8 mouse cellular contexts compared by ENCODE assay signal in genomic region chr9:108342301-108342831, GRCm38 (mm10). TPM values are rescaled to one million over a fixed set of nuclear protein-coding genes. Genes with fewer than 3 reads are reported as not detected.
DNase-seq lines count a peak whose midpoint lies in the region; ATAC-seq and TF ChIP-seq lines count a peak whose summit lies in the region.

No protein-coding gene starts in this region.

- intact Hi-C loops in heart, postnatal 10 days (cut with DNase I): no loop called here

- TF ChIP-seq POLR2A in bone marrow, adult 2 months (IDR thresholded peaks at IDR 0.05; ENCODE audit: borderline replicate concordance, control insufficient read depth, low read depth, low read length): no peak
- TF ChIP-seq POLR2A in myocyte (IDR thresholded peaks at IDR 0.05; ENCODE audit: insufficient read length, low read depth): no peak

- peak overlapping the region; percentile 98; the same call in 1 of the 2 replicates for H3K27ac ChIP-seq in heart, embryonic 11.5 days (ENCODE audit: low read depth, low read length)
- H3K27ac ChIP-seq in bone marrow, adult 2 months (ENCODE audit: control insufficient read depth, insufficient read depth, low read depth, low read length, poor library complexity): peak overlapping the region; percentile 96

- no peak for DNase-seq in heart, postnatal 10 days
- DNase-seq in kidney, postnatal 14 days: peak; percentile 75
- DNase-seq in right cerebral cortex, postnatal 10 days (ENCODE audit: low spot score in 2 of 2): no peak
- DNase-seq in right cerebral cortex, postnatal 25 days: no peak
- DNase-seq in testis, postnatal 10 days (ENCODE audit: low spot score): no peak

- no peak overlapping the region for H3K9ac ChIP-seq in heart, embryonic 11.5 days (ENCODE audit: low read depth, low read length)

- H3K4me2 ChIP-seq in heart, embryonic 11.5 days: no peak overlapping the region
- peak overlapping the region; percentile 94 for H3K4me2 ChIP-seq in myocyte (ENCODE audit: low read depth)

- TF ChIP-seq CTCF in bone marrow, adult 2 months (IDR thresholded peaks at IDR 0.05; ENCODE audit: control insufficient read depth, insufficient read depth, low read length): no peak

- no peaks in the 10 kb centered on the region for H3K27me3 ChIP-seq in heart, embryonic 11.5 days (ENCODE audit: control insufficient read depth, insufficient read depth, low read length)
- no peaks in the 10 kb centered on the region for H3K27me3 ChIP-seq in myocyte (ENCODE audit: control insufficient read depth, insufficient read depth, insufficient read length)

- WGBS in heart, embryonic 11.5 days (ENCODE audit: insufficient replicate concordance): 50% methylated on average over 5 of the region's 5 CpGs
- WGBS in bone marrow, adult 2 months: 1% methylated on average over 5 of the region's 5 CpGs

- H3K4me1 ChIP-seq in heart, embryonic 11.5 days (ENCODE audit: control insufficient read depth, insufficient read depth, low read length): peaks cover 26% of the 10 kb centered on the region
- peaks cover 7% of the 10 kb centered on the region for H3K4me1 ChIP-seq in bone marrow, adult 2 months (ENCODE audit: control insufficient read depth, insufficient read depth, low read length)

- H3K36me3 ChIP-seq in heart, embryonic 11.5 days (ENCODE audit: control insufficient read depth, insufficient read depth, low read length): no peaks in the 10 kb centered on the region; the same call in 1 of the 2 replicates
- no peaks in the 10 kb centered on the region for H3K36me3 ChIP-seq in myocyte (ENCODE audit: control insufficient read depth, insufficient read depth)

- H3K79me2 ChIP-seq in myocyte (ENCODE audit: control insufficient read depth, insufficient read depth): peaks cover 12% of the 10 kb centered on the region

- H3K9me3 ChIP-seq in heart, embryonic 11.5 days (replicated peaks; ENCODE audit: control insufficient read depth, low read length): no peaks in the 10 kb centered on the region

- H3ac ChIP-seq in myocyte (ENCODE audit: control insufficient read depth, insufficient read length): no peak overlapping the region

- no peak overlapping the region for H3K4me3 ChIP-seq in heart, embryonic 11.5 days (ENCODE audit: low read depth, low read length)
- H3K4me3 ChIP-seq in bone marrow, adult 2 months (replicated peaks; ENCODE audit: control insufficient read depth, low read depth, low read length): no peak overlapping the region
- H3K4me3 ChIP-seq in myocyte: no peak overlapping the region

- ATAC-seq in heart, embryonic 11.5 days (replicated peaks; ENCODE audit: insufficient number of reproducible peaks, low FRiP score, low TSS enrichment): no peak

TF ChIP-seq in myocyte, 11 proteins besides CTCF, POLR2A, EP300 and RAD21:
- TF ChIP-seq USF1 (IDR thresholded peaks at IDR 0.05; ENCODE audit: low read depth): no peak
- no peak for TF ChIP-seq TCF3 (IDR thresholded peaks at IDR 0.05; ENCODE audit: insufficient read length, low read depth)
- TF ChIP-seq CEBPB (IDR thresholded peaks at IDR 0.05; ENCODE audit: insufficient read depth, poor library complexity, severe bottlenecking): no peak
- TF ChIP-seq MYOD1 (IDR thresholded peaks at IDR 0.05; ENCODE audit: control insufficient read depth in 1 of 3, insufficient read length in 2 of 3, low read depth in 2 of 3): no peak
- TF ChIP-seq TCF12 (IDR thresholded peaks at IDR 0.05; ENCODE audit: insufficient read depth, poor library complexity, severe bottlenecking): no peak
- TF ChIP-seq REST (IDR thresholded peaks at IDR 0.05; ENCODE audit: insufficient read depth, insufficient read length): no peak
- TF ChIP-seq POLR2AphosphoS2 (IDR thresholded peaks at IDR 0.05; ENCODE audit: insufficient read length, low read depth): no peak
- TF ChIP-seq E2F4 (IDR thresholded peaks at IDR 0.05; ENCODE audit: insufficient read depth): no peak
- no peak for TF ChIP-seq MYOG (IDR thresholded peaks at IDR 0.05; ENCODE audit: control insufficient read depth in 1 of 3, insufficient read depth in 1 of 3, insufficient read length in 2 of 3, low read depth in 2 of 3)
- TF ChIP-seq SRF (IDR thresholded peaks at IDR 0.05; ENCODE audit: control insufficient read depth, insufficient read length, low read depth): no peak
- TF ChIP-seq MAX (IDR thresholded peaks at IDR 0.05; ENCODE audit: low read depth): no peak

RNA-seq across cellular contexts. Expression of gene Gpx1, which starts 3.7 kb away (rescaled TPM):
- polyA plus RNA-seq in heart, embryonic 11.5 days (2014; fragmentation: Nextera tagmentation; extraction: Ambion mirVana): 1,289 and 1,462 TPM in 2 replicates
- 100 to 1,000 TPM; 152 to 166 TPM for total RNA-seq in heart, postnatal 10 days (2021)
- 1,398 and 2,156 TPM in 2 replicates for polyA plus RNA-seq in bone marrow, adult 2 months (2011; ENCODE audit: insufficient read depth, insufficient read length, low replicate concordance, missing spikeins)
- polyA plus RNA-seq in myocyte (2012; fragmentation: generic; extraction: Trizol): 393 TPM

RNA-seq across cellular contexts. Expression of gene Usp4, which starts 5.3 kb away (rescaled TPM):
- polyA plus RNA-seq in heart, embryonic 11.5 days (2014; fragmentation: Nextera tagmentation; extraction: Ambion mirVana): 100.0 and 113 TPM in 2 replicates
- total RNA-seq in heart, postnatal 10 days (2021): 10 to 100 TPM; 94.3 to 95.7 TPM
- 102 and 256 TPM in 2 replicates for polyA plus RNA-seq in bone marrow, adult 2 months (2011; ENCODE audit: insufficient read depth, insufficient read length, low replicate concordance, missing spikeins)
- polyA plus RNA-seq in myocyte (2012; fragmentation: generic; extraction: Trizol): 89.4 TPM

RNA-seq across cellular contexts. Expression of gene Tcta, which starts 36.4 kb away (rescaled TPM):
- polyA plus RNA-seq in heart, embryonic 11.5 days (2014; fragmentation: Nextera tagmentation; extraction: Ambion mirVana): 28.5 and 34.7 TPM in 2 replicates
- 10 to 100 TPM; 24.4 to 30.0 TPM for total RNA-seq in heart, postnatal 10 days (2021)
- 5.6 and 13.2 TPM in 2 replicates for polyA plus RNA-seq in bone marrow, adult 2 months (2011; ENCODE audit: insufficient read depth, insufficient read length, low replicate concordance, missing spikeins)
- polyA plus RNA-seq in myocyte (2012; fragmentation: generic; extraction: Trizol): 29.8 TPM

RNA-seq across cellular contexts. Expression of gene Rhoa, which starts 36.4 kb away (rescaled TPM):
- polyA plus RNA-seq in heart, embryonic 11.5 days (2014; fragmentation: Nextera tagmentation; extraction: Ambion mirVana): 252 and 277 TPM in 2 replicates
- total RNA-seq in heart, postnatal 10 days (2021): 100 to 1,000 TPM; 328 to 329 TPM
- polyA plus RNA-seq in bone marrow, adult 2 months (2011; ENCODE audit: insufficient read depth, insufficient read length, low replicate concordance, missing spikeins): 138 and 223 TPM in 2 replicates
- polyA plus RNA-seq in myocyte (2012; fragmentation: generic; extraction: Trizol): 306 TPM

RNA-seq across cellular contexts. Expression of gene Amt, which starts 45.7 kb away (rescaled TPM):
- 12.9 and 15.3 TPM in 2 replicates for polyA plus RNA-seq in heart, embryonic 11.5 days (2014; fragmentation: Nextera tagmentation; extraction: Ambion mirVana)
- 1 to 10 TPM; 5.2 to 6.9 TPM for total RNA-seq in heart, postnatal 10 days (2021)
- 1.7 and 15.2 TPM in 2 replicates for polyA plus RNA-seq in bone marrow, adult 2 months (2011; ENCODE audit: insufficient read depth, insufficient read length, low replicate concordance, missing spikeins)
- polyA plus RNA-seq in myocyte (2012; fragmentation: generic; extraction: Trizol): 2.1 TPM
